Mouse (Mus musculus): ENCODE measurements at regions not wholly inside any gene's neighbourhood (a gene's known extent, or its start where the extent isn't known, plus 50 kb on each side); places are given as distances from the start of the nearest gene placed in this dataset.
A peak's percentile ranks its signal among the peaks of the same experiment; 100 is the strongest.

DNA sequence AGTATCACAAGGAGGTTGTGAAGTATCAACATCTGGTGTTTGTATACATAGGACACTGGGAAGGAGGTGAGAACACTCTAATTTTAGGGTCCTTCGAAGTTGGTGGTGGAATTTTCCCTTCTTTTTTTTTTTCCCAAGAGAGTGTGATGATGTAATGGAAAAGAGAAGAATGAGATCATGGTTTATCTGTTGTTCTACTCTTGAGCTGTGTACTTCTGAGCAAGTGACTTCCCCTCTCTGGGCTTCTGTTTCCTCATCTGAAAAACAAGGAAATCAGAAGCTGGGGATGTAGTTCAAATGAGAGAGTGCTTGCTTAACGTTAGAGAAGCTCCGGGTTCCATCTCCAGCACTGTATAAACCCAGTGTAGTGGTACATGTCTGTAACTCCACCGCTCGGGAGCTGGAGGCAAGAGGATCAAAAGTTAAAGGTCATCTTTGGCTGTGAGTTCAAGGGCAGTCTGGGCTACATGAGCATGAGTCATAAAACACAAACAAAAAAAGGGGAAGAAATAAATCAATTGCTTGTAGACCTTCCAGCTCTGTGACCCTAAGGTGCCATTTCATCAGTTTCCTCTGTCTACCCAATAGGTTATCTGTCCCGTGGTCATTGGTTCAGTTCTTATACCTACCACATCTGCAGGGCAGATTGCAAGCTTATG is 132.5 kb upstream of the Cxcr4 start:
- Histone ChIP-seq H3K27me3 (replicated peaks) (no peaks in the 10 kb centered on the region), H3K4me3 (no peak overlapping the region), H3K9ac (no peak overlapping the region), H3K4me2 (no peak overlapping the region), H3K9me3 (replicated peaks) (no peaks in the 10 kb centered on the region), H3K27ac (ENCODE audit: poor library complexity, severe bottlenecking) (no peak overlapping the region), H3K4me1 (replicated peaks) (peaks cover 9% of the 10 kb centered on the region), H3K36me3 (no peaks in the 10 kb centered on the region)
- ATAC-seq (ENCODE audit: insufficient number of reproducible peaks, low FRiP score) = no peak
- WGBS = 60% methylated on average over 6 of the region's 6 CpGs

- Histone ChIP-seq H3K4me2 (no peak overlapping the region), H3K27ac (ENCODE audit: poor library complexity, severe bottlenecking) (no peak overlapping the region), H3K9me3 (replicated peaks) (no peaks in the 10 kb centered on the region), H3K4me3 (no peak overlapping the region), H3K36me3 (no peaks in the 10 kb centered on the region), H3K9ac (no peak overlapping the region), H3K4me1 (replicated peaks) (peaks cover 9% of the 10 kb centered on the region), H3K27me3 (replicated peaks) (no peaks in the 10 kb centered on the region)
- no peak for ATAC-seq (ENCODE audit: insufficient number of reproducible peaks, low FRiP score)
- 29% methylated on average over 3 of the region's 3 CpGs for WGBS
These were observed 131.8 kb upstream of the Cxcr4 start for GRCm38 (mm10) chr1:128723843-128724242.

DNA sequence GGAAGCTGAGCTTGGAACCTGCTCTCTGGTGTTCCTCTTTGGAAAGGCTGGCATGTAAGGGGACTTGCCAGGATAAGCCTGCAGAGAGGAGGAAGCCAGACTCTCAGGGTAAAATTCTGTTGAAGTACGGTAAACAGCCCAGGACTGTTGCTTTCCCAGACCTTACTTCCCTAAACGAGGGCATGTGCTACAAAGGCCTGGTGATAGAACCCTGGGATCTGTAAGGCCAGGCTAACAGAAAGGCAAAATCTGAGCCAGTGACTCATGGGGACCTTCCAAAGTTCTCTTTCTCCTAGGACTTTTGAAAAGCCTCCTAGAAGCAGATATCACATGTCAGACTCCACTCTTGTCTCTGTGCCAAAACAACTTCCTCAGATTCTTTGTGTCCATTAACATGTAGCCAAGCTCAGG is 130.0 kb upstream of the Cxcr4 start:
- 45% methylated on average over 2 of the region's 2 CpGs for WGBS
- no peak for ATAC-seq (ENCODE audit: insufficient number of reproducible peaks, low FRiP score)
- peaks cover 9% of the 10 kb centered on the region for H3K4me1 ChIP-seq (replicated peaks)
- no peaks in the 10 kb centered on the region for H3K27me3 ChIP-seq (replicated peaks)
- H3K27ac ChIP-seq (ENCODE audit: poor library complexity, severe bottlenecking) = no peak overlapping the region
- no peaks in the 10 kb centered on the region for H3K36me3 ChIP-seq
- H3K9ac ChIP-seq = no peak overlapping the region
- no peak overlapping the region for H3K4me3 ChIP-seq
- H3K4me2 ChIP-seq = no peak overlapping the region
- no peaks in the 10 kb centered on the region for H3K9me3 ChIP-seq (replicated peaks)

DNA sequence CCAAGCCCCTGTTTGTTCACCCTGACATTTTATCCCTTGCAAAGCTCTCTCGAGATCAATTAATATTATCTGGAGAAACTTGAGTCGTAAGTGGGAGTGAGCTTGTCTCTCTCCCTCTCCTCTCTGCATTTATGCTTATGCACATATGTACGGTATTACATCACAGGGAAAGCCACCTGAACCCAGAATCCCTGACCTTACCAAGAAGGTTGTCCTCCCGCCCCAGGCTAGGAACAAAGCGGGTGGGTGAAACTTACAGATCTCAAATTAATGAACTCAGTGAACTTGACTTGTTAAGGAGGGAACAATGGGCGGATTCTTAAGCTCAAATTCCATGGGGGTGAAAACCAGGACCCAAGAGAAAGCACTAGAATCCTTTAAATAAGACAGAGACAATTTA is 122.8 kb upstream of the Cxcr4 start:
- Histone ChIP-seq H3K9ac (no peak overlapping the region), H3K4me1 (replicated peaks) (peaks cover 14% of the 10 kb centered on the region), H3K4me3 (no peak overlapping the region), H3K9me3 (replicated peaks) (no peaks in the 10 kb centered on the region), H3K36me3 (no peaks in the 10 kb centered on the region), H3K4me2 (no peak overlapping the region), H3K27me3 (replicated peaks) (no peaks in the 10 kb centered on the region; the same call in 1 of the 2 replicates), H3K27ac (ENCODE audit: poor library complexity, severe bottlenecking) (no peak overlapping the region)
- 65% methylated on average over 6 of the region's 6 CpGs for WGBS
- no peak for ATAC-seq (ENCODE audit: insufficient number of reproducible peaks, low FRiP score)

GRCm38 (mm10) chr1:128712876-128713275 is 120.8 kb upstream of the Cxcr4 start:
- ATAC-seq (ENCODE audit: insufficient number of reproducible peaks, low FRiP score) = no peak
- H3K4me3 ChIP-seq = no peak overlapping the region
- 67% methylated on average over 7 of the region's 7 CpGs for WGBS
- H3K36me3 ChIP-seq = no peaks in the 10 kb centered on the region
- H3K9me3 ChIP-seq (replicated peaks) = no peaks in the 10 kb centered on the region
- peaks cover 14% of the 10 kb centered on the region for H3K4me1 ChIP-seq (replicated peaks)
- H3K27ac ChIP-seq (ENCODE audit: poor library complexity, severe bottlenecking) = no peak overlapping the region
- H3K9ac ChIP-seq = no peak overlapping the region
- H3K4me2 ChIP-seq = no peak overlapping the region
- H3K27me3 ChIP-seq (replicated peaks) = no peaks in the 10 kb centered on the region; the same call in 1 of the 2 replicates

- 46% methylated on average over 5 of the region's 5 CpGs for WGBS
- H3K9ac ChIP-seq = no peak overlapping the region
- H3K4me1 ChIP-seq (replicated peaks) = peaks cover 14% of the 10 kb centered on the region
- no peaks in the 10 kb centered on the region; the same call in 1 of the 2 replicates for H3K27me3 ChIP-seq (replicated peaks)
- H3K36me3 ChIP-seq = no peaks in the 10 kb centered on the region
- no peak overlapping the region for H3K4me3 ChIP-seq
- peak; percentile 43; the same call in 1 of the 2 replicates for ATAC-seq (ENCODE audit: insufficient number of reproducible peaks, low FRiP score)
- no peak overlapping the region for H3K27ac ChIP-seq (ENCODE audit: poor library complexity, severe bottlenecking)
- no peaks in the 10 kb centered on the region for H3K9me3 ChIP-seq (replicated peaks)
- no peak overlapping the region for H3K4me2 ChIP-seq
These were observed 119.0 kb upstream of the Cxcr4 start for GRCm38 (mm10) chr1:128711121-128711520.

GRCm38 (mm10) chr1:128707747-128708146 is 115.7 kb upstream of the Cxcr4 start:
- Histone ChIP-seq H3K4me2 (no peak overlapping the region), H3K27me3 (replicated peaks) (no peaks in the 10 kb centered on the region), H3K4me1 (replicated peaks) (peaks cover 12% of the 10 kb centered on the region), H3K9me3 (replicated peaks) (no peaks in the 10 kb centered on the region), H3K4me3 (no peak overlapping the region), H3K9ac (no peak overlapping the region), H3K36me3 (no peaks in the 10 kb centered on the region), H3K27ac (ENCODE audit: poor library complexity, severe bottlenecking) (no peak overlapping the region)
- 86% methylated on average over 6 of the region's 6 CpGs for WGBS
- ATAC-seq (ENCODE audit: insufficient number of reproducible peaks, low FRiP score) = no peak

- H3K36me3 ChIP-seq = no peaks in the 10 kb centered on the region
- no peak overlapping the region for H3K4me3 ChIP-seq
- 55% methylated on average over 2 of the region's 2 CpGs for WGBS
- ATAC-seq (ENCODE audit: insufficient number of reproducible peaks, low FRiP score) = no peak
- H3K27me3 ChIP-seq (replicated peaks) = no peaks in the 10 kb centered on the region
- H3K9me3 ChIP-seq (replicated peaks) = no peaks in the 10 kb centered on the region
- H3K9ac ChIP-seq = no peak overlapping the region
- no peak overlapping the region for H3K27ac ChIP-seq (ENCODE audit: poor library complexity, severe bottlenecking)
- peaks cover 3% of the 10 kb centered on the region for H3K4me1 ChIP-seq (replicated peaks)
- no peak overlapping the region for H3K4me2 ChIP-seq
These were observed 114.1 kb upstream of the Cxcr4 start for GRCm38 (mm10) chr1:128706167-128706566.

GRCm38 (mm10) chr1:128705071-128705503 is 113.0 kb upstream of the Cxcr4 start:
- Histone ChIP-seq H3K4me2 (no peak overlapping the region), H3K9me3 (replicated peaks) (no peaks in the 10 kb centered on the region), H3K27ac (ENCODE audit: poor library complexity, severe bottlenecking) (no peak overlapping the region), H3K4me1 (replicated peaks) (no peaks in the 10 kb centered on the region), H3K9ac (no peak overlapping the region), H3K4me3 (no peak overlapping the region), H3K27me3 (replicated peaks) (no peaks in the 10 kb centered on the region), H3K36me3 (no peaks in the 10 kb centered on the region)
- no peak for ATAC-seq (ENCODE audit: insufficient number of reproducible peaks, low FRiP score)
- WGBS = 42% methylated on average over 3 of the region's 3 CpGs

GRCm38 (mm10) chr1:128701326-128701725 is 109.2 kb upstream of the Cxcr4 start:
- no peak overlapping the region for H3K4me2 ChIP-seq
- H3K27ac ChIP-seq (ENCODE audit: poor library complexity, severe bottlenecking) = no peak overlapping the region
- H3K36me3 ChIP-seq = no peaks in the 10 kb centered on the region
- WGBS = 55% methylated on average over 3 of the region's 3 CpGs
- H3K4me1 ChIP-seq (replicated peaks) = no peaks in the 10 kb centered on the region
- H3K27me3 ChIP-seq (replicated peaks) = no peaks in the 10 kb centered on the region
- H3K9me3 ChIP-seq (replicated peaks) = no peaks in the 10 kb centered on the region
- H3K4me3 ChIP-seq = no peak overlapping the region
- no peak for ATAC-seq (ENCODE audit: insufficient number of reproducible peaks, low FRiP score)
- H3K9ac ChIP-seq = no peak overlapping the region

DNA sequence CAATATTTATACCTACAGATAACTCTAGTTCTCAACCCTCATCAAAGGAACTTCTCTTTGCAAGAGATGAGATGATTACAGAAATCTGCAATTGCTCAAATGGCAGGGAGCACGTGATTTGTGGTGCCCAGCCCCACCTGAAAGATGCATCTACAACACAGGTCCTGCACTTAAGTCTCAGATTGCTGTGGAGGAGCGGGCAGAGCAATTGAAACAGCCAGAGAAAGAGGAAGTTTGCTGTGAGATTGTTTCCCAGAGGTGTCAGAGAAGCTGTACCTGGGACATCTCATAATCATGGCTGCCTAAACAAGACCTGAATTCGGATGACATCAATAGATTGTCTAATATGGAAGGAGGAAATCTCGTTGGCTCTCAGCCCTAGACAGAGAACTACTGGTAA is 105.9 kb upstream of the Cxcr4 start:
- no peak overlapping the region for H3K4me2 ChIP-seq
- H3K9me3 ChIP-seq (replicated peaks) = no peaks in the 10 kb centered on the region
- H3K27me3 ChIP-seq (replicated peaks) = no peaks in the 10 kb centered on the region
- WGBS = 71% methylated on average over 4 of the region's 4 CpGs
- H3K4me3 ChIP-seq = no peak overlapping the region
- no peak overlapping the region for H3K9ac ChIP-seq
- ATAC-seq (ENCODE audit: insufficient number of reproducible peaks, low FRiP score) = no peak
- H3K4me1 ChIP-seq (replicated peaks) = no peaks in the 10 kb centered on the region
- no peak overlapping the region for H3K27ac ChIP-seq (ENCODE audit: poor library complexity, severe bottlenecking)
- no peaks in the 10 kb centered on the region for H3K36me3 ChIP-seq

DNA sequence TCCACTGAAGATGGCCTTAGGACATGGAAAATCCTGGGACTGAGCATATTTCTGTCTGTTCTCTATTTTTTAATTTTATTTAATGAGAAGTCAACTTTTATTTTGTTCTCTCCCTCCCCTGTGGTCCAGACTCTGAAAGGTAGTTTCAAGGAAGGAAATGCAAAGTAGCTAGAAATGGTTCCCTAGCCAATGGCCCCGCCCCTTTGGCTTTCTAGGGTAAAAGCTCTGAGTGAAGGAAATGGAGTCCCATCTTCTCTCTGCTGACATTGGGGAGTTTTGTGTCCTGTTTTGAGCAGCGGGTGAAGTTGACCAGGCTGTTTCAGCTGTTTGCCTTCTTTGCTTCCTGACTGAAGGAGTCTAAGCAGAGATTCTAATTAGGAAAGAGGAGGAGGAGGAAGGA is 103.8 kb upstream of the Cxcr4 start:
- Histone ChIP-seq H3K4me1 (replicated peaks) (no peaks in the 10 kb centered on the region), H3K4me3 (no peak overlapping the region), H3K27ac (ENCODE audit: poor library complexity, severe bottlenecking) (no peak overlapping the region), H3K9ac (no peak overlapping the region), H3K27me3 (replicated peaks) (no peaks in the 10 kb centered on the region), H3K36me3 (no peaks in the 10 kb centered on the region), H3K9me3 (replicated peaks) (no peaks in the 10 kb centered on the region), H3K4me2 (no peak overlapping the region)
- WGBS = 73% methylated on average over 2 of the region's 2 CpGs
- ATAC-seq (ENCODE audit: insufficient number of reproducible peaks, low FRiP score) = no peak
